Mouse (Mus musculus) lung, postnatal 36 days (tissue): Measurements from ENCODE around the gene C2cd3.

ENCODE experiments used
- DNase-seq: peaks from one replicate; pipeline ENCODE4 v3.0.0; 2022; ENCODE audit warnings: mixed read lengths

Gene C2cd3

GRCm38 (mm10) chr7:100407677-100408076 lies 35.6 kb downstream of the C2cd3 start:
- DNase-seq, result no peak

GRCm38 (mm10) chr7:100408684-100409083 lies 36.7 kb downstream of the C2cd3 start:
- DNase-seq, result no peak

DNA sequence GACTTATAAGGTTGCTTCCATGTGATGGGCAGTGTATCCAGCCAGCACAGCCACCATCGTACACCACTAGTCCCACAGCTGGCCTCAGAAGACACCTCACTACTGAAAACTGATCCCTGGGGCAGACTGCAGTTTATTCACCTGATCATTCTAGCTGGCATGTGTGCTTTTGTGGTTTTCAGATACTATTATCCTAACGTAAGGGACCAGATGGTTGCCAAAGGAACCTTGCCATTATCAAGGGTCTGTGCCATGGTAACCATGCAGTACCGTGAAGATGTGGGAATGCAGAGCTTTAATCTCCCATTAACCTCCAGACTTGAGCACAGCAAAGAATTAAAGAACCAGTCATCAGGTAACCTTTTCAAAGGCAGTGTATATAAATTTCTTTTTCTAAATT lies 53.8 kb downstream of the C2cd3 start:
- DNase-seq, result no peak

- DNase-seq, result peak; percentile 78
Measured at GRCm38 (mm10) chr7:100429102-100429501, 57.1 kb downstream of the C2cd3 start.

GRCm38 (mm10) chr7:100429911-100430310 lies 57.9 kb downstream of the C2cd3 start:
- no peak for DNase-seq

DNA sequence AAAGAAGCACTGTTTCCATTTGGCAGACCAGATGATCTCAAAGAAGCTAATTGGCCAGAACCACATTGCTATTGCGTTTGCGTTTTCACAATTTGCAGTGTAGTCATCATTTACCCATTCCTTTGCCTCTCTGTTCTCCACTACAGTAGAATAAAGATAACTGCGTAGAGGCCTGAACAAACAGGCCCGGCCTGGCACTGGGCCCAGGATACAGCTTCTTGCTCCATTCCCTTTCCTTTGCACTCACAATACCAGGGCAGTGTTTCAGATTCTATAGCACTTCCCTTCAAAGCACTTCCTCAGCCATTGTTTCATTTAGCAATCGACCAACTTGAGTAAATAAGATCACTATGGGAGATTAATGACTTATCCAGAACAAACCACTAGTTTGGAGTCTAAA lies 59.1 kb downstream of the C2cd3 start:
- peak; percentile 89 for DNase-seq

DNA sequence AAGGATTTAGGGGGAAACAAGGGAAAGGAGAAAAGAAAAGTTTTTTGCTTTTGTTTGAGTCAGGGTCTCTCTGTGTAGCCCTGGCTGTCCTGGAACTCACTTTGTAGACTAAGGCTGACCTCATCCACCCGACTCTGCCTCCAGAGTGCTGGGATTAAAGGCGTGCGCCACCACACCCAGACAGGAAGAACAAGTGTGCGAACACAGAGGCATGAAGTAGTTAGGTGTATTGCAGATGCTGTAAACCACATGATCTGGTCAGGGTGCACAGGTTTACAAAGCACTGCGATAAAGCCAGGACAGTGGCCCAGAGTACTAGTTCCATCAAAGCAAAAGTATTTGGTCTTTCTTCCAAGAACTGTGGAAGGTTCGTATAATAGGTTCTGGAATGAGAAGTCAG lies 61.3 kb downstream of the C2cd3 start:
- no peak for DNase-seq

- DNase-seq, result no peak
Measured at GRCm38 (mm10) chr7:100443728-100444127, 71.7 kb downstream of the C2cd3 start.

- DNase-seq, result no peak
Measured at GRCm38 (mm10) chr7:100446271-100446670, 74.2 kb downstream of the C2cd3 start.

GRCm38 (mm10) chr7:100448530-100448929 lies 76.5 kb downstream of the C2cd3 start:
- DNase-seq, result no peak

DNA sequence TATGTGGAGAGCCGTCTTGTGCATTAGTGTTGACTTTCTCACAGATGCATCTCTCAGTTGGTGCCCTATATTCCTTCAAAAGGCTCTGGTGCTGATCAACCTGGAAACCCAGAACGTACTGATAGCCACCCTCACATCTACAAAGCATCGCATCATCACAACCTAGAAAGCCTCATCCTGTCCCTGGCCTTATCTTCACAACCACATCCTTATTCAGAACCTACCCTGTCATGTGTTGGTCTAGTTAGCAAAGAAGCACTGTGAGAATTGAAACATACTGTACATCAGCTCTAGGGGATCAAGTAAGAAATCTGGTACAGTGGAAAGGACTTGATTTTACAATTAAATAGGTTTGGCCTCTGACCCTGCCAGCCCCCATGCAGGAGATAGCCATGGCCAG lies 77.0 kb downstream of the C2cd3 start:
- DNase-seq, result no peak

DNA sequence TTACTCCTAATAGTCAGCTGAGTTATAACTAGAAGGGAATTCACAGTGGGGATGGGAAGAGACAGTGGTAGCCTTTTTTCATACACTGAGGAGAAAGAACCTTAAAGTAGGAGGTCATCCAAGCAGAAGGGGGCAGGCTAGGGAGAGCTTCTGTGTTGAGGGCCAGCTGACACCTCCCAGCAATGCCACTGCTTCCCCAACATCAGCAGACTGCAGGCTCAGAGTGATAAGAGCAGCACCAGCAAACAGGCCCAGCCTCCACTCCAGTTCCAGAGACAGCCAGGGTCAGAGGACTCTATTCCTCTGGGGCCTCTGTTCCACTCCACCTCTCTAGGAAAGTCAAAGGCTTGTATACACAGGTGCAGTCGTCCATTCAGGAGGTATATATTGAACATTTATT lies 86.1 kb downstream of the C2cd3 start:
- peak; percentile 43 for DNase-seq

DNA sequence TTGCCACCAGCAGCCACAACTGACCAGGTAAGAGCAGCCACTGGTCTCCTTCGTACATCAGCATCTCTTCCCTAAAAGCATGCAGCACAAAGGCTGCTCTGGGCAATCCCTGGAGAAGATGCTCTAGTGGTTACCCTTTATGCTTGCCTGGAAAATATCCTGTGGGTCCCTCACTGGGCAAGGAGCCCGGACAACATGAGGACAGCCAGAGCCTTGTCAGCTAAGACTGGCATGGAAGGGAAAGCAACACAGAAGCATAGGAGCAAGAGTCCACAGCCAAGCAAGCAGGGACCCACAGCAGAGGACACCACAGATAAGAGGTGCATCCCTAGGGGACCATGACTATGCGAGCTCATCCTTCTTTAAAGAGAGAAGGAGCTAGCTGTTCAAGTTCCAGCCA lies 87.8 kb downstream of the C2cd3 start:
- no peak for DNase-seq

- DNase-seq, result peak; percentile 95
Measured at GRCm38 (mm10) chr7:100461621-100462151, 89.7 kb downstream of the C2cd3 start.

DNA sequence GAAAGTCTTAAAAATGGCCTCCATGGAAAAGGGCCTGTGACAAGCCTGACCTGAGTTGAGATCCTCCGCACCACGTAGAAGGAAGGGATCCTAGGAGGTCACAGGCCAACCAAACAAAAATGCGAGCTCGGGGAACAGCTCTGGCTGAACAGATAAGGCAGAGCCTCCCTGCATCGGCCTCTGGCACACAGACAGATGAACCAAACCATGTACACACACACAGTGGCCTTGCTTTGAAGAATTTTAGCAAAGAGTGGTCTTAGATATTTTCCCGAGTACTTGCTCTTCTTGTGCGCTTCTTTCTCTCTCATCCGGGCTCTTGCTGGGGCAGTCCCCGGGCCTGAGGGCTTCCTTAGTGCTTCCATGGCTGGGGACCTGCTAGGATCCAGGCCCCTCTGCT lies 91.2 kb downstream of the C2cd3 start:
- no peak for DNase-seq

DNA sequence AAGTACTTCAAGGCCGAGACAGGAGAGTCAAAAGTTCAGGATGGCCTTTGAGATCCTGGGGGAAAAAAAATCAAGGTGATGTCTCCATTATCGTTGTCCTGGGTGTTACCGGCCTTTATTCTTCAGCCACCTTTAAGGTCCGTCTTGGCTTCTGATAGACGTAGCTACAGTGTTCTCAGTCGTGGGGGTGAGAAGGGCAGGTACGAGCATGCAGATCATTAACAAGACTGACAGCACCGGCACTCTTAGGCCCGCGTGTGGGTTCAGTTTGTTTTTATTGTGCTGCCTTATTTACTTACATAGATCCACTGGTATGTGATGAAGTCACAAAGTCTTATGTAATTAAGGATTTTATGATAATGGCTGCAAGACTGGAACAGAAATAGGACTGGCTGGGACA lies 91.7 kb downstream of the C2cd3 start:
- no peak for DNase-seq

GRCm38 (mm10) chr7:100464248-100464647 lies 92.2 kb downstream of the C2cd3 start:
- DNase-seq, result no peak

DNA sequence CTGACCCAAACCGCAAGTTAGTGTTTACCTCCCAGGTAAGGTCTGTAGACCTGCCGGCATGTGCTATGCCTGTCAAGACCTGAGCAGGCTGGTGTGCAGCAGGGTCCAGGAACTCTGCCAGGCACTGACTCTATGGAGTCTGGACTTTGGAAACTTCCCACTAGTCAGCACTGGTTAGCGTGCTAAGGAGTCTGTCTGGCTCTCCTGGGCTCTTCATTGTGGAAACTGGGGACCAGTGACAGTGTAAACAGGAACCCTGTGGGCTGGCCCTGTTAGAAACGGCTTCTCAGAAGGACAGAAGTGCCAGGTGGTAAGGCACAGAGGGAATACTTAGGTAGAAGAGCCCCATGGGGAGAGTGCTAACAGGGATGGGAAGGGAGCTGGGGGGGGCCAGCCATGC lies 93.2 kb downstream of the C2cd3 start:
- peak; percentile 68 for DNase-seq

DNA sequence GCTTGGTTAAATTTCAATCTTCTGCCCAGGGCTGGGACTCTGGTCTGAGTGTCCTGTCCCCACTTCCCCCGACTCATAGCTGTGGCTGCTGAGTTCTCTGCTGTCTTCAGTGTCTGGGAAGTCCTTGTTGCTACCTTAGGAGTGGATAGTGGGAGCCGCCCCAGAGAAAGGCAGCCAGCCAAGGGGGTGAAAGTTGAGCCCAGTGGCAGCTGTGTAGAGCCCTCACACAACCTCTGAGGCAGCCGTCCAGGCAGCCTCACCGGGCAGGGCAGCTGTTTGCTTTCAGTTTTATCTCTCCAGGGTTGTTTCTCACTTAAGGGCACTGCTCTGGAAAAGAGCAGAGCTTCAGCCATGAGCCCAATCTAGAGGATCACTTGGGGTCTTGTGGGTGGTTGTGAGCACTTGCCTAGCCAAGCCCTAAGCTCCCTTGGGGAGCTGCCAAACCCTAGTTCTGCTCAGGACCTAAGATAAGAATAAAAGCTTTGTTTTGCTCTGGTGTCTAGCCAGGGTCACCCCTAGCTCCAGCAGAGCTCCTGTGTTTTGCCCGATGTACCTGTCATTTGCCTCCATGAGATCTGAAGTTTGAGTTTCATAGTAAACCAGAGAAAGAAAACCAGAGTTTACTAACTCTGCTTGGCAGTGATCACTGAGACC lies 93.8 kb downstream of the C2cd3 start:
- DNase-seq, result peak; percentile 95

- no peak for DNase-seq
Measured at GRCm38 (mm10) chr7:100466781-100467510, 94.9 kb downstream of the C2cd3 start.

DNA sequence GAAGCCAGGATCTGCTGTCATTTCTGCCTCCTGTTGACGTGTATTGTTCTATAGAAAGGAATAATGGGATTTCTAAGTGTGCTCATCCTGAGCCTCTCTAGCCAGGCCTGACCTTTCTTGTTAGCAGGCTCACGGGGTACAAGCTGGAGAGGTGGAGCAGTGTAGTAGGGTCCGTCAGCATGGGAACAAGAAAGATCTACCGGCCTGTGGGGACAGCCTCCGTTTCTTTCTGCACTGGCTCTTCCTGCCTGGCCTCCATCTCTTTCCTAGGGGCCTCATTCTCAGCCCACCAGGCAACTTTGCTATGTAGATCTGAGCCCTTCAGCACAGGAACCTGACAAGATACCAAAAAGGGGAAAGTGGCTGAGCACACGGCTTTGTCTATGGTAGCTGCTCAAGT lies 96.7 kb downstream of the C2cd3 start:
- DNase-seq, result no peak

GRCm38 (mm10) chr7:100469502-100469901 lies 97.5 kb downstream of the C2cd3 start:
- no peak for DNase-seq

GRCm38 (mm10) chr7:100470796-100471406 lies 98.9 kb downstream of the C2cd3 start:
- DNase-seq, result no peak

DNA sequence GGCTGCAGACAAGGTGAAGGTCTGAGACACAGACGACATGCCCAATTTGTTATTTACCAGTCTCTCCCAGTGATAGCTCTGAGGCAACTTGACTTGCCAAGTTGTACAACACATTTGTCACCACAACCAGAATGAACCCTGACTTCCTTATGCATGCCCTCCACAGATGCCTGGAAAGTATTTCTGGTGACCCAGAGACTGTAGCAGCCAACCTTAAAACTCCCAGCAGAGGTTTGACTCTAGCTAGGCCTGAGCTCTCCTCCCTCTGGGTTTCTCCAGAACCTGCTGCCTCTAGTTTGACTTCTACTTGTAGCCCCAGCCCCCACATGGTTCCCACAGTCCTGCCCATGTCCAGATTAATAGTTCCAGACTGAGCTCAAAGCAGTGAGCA lies 99.4 kb downstream of the C2cd3 start:
- DNase-seq, result no peak
